Comparison of ENCODE assay signal across 8 mouse cellular contexts in genomic region chr14:62879497-62879896, GRCm38 (mm10). TPM values are rescaled to one million over a fixed set of nuclear protein-coding genes. Genes with fewer than 3 reads are reported as not detected.
DNase-seq lines count a peak whose midpoint lies in the region; ATAC-seq and TF ChIP-seq lines count a peak whose summit lies in the region.

No protein-coding gene starts in this region.

- no peak overlapping the region; the same call in 1 of the 2 replicates for H3K4me2 ChIP-seq in heart, embryonic 13.5 days
- H3K4me2 ChIP-seq in kidney, embryonic 16.5 days (replicated peaks; ENCODE audit: low read depth, low read length): no peak overlapping the region
- peak overlapping the region; percentile 94 for H3K4me2 ChIP-seq in myocyte (ENCODE audit: low read depth)

- 18% methylated on average over 5 of the region's 5 CpGs for WGBS in heart, embryonic 13.5 days
- 20% methylated on average over 5 of the region's 5 CpGs for WGBS in kidney, embryonic 16.5 days
- 12% methylated on average over 5 of the region's 5 CpGs for WGBS in liver, adult 2 months

- H3ac ChIP-seq in C2C12 (ENCODE audit: control insufficient read depth, insufficient read length, low read depth) (no peak overlapping the region), myocyte (ENCODE audit: control insufficient read depth, insufficient read length) (no peak overlapping the region)

- H3K4me3 ChIP-seq in C2C12 (ENCODE audit: insufficient read depth, poor library complexity, severe bottlenecking): no peak overlapping the region
- H3K4me3 ChIP-seq in brown adipose tissue, adult 24 weeks (ENCODE audit: insufficient read depth, low read depth, low read length): no peak overlapping the region
- H3K4me3 ChIP-seq in heart, embryonic 13.5 days: no peak overlapping the region
- no peak overlapping the region for H3K4me3 ChIP-seq in kidney, embryonic 16.5 days (ENCODE audit: low read length)
- no peak overlapping the region for H3K4me3 ChIP-seq in liver, adult 2 months (ENCODE audit: insufficient read depth, low read depth, low read length)
- H3K4me3 ChIP-seq in myocyte: no peak overlapping the region

- peaks cover 38% of the 10 kb centered on the region for H3K79me2 ChIP-seq in C2C12 (ENCODE audit: control insufficient read depth, insufficient read depth)
- H3K79me2 ChIP-seq in liver, adult 2 months (ENCODE audit: control insufficient read depth, insufficient read depth, low read length): peaks cover 17% of the 10 kb centered on the region
- H3K79me2 ChIP-seq in myocyte (ENCODE audit: control insufficient read depth, insufficient read depth): peaks cover 27% of the 10 kb centered on the region

- H3K4me1 ChIP-seq in brown adipose tissue, adult 24 weeks (ENCODE audit: control insufficient read depth, insufficient read depth, insufficient read length, low read length): peaks cover 32% of the 10 kb centered on the region
- peaks cover 59% of the 10 kb centered on the region for H3K4me1 ChIP-seq in heart, embryonic 13.5 days
- peaks cover 24% of the 10 kb centered on the region for H3K4me1 ChIP-seq in kidney, embryonic 16.5 days (ENCODE audit: insufficient read depth, low read length)
- H3K4me1 ChIP-seq in liver, adult 2 months (ENCODE audit: control insufficient read depth, insufficient read depth, low read length): peaks cover 25% of the 10 kb centered on the region

- H3K36me3 ChIP-seq in C2C12 (ENCODE audit: control insufficient read depth, insufficient read depth): no peaks in the 10 kb centered on the region
- no peaks in the 10 kb centered on the region for H3K36me3 ChIP-seq in heart, embryonic 13.5 days
- H3K36me3 ChIP-seq in kidney, embryonic 16.5 days (ENCODE audit: insufficient read depth, low read length): no peaks in the 10 kb centered on the region
- H3K36me3 ChIP-seq in liver, adult 2 months (ENCODE audit: control insufficient read depth, insufficient read depth, low read length): no peaks in the 10 kb centered on the region
- H3K36me3 ChIP-seq in myocyte (ENCODE audit: control insufficient read depth, insufficient read depth): no peaks in the 10 kb centered on the region

- peaks cover 5% of the 10 kb centered on the region for H3K79me3 ChIP-seq in C2C12 (ENCODE audit: low read depth)

- no peaks in the 10 kb centered on the region for H3K27me3 ChIP-seq in C2C12 (ENCODE audit: control insufficient read depth, insufficient read depth, insufficient read length)
- H3K27me3 ChIP-seq in heart, embryonic 13.5 days (replicated peaks): no peaks in the 10 kb centered on the region
- H3K27me3 ChIP-seq in kidney, embryonic 16.5 days (ENCODE audit: insufficient read depth, low read length): no peaks in the 10 kb centered on the region
- H3K27me3 ChIP-seq in liver, adult 2 months (ENCODE audit: control insufficient read depth, insufficient read depth, low read length): no peaks in the 10 kb centered on the region
- no peaks in the 10 kb centered on the region for H3K27me3 ChIP-seq in myocyte (ENCODE audit: control insufficient read depth, insufficient read depth, insufficient read length)

- peak; percentile 71 for DNase-seq in fibroblast of lung, adult 2 months (ENCODE audit: low read depth)
- peak; percentile 70 for DNase-seq in liver, adult 2 months (ENCODE audit: extremely low read depth, low read depth, low spot score)
- DNase-seq in spleen, postnatal 36 days (ENCODE audit: low spot score in 2 of 2): peak; percentile 58 to 63

- H3K9me3 ChIP-seq in heart, embryonic 13.5 days: no peaks in the 10 kb centered on the region
- H3K9me3 ChIP-seq in kidney, embryonic 16.5 days (ENCODE audit: low read length): 0 out of 2 replicates have a peak, but pooled peaks cover 2% of the 10 kb centered on the region

- ATAC-seq in heart, embryonic 13.5 days (ENCODE audit: extremely low read depth, insufficient number of reproducible peaks, low FRiP score, low TSS enrichment): no peak
- peak; percentile 75; the same call in 1 of the 2 replicates for ATAC-seq in kidney, embryonic 16.5 days (ENCODE audit: low FRiP score, low TSS enrichment)

- no peak for TF ChIP-seq POLR2A in liver, adult 2 months (IDR thresholded peaks at IDR 0.05; ENCODE audit: extremely low read depth, insufficient read depth, low read length)
- TF ChIP-seq POLR2A in myocyte (IDR thresholded peaks at IDR 0.05; ENCODE audit: insufficient read length, low read depth): no peak

- peak; percentile 45 for TF ChIP-seq CTCF in C2C12 (IDR thresholded peaks at IDR 0.05; ENCODE audit: control insufficient read depth, insufficient read depth, insufficient read length)
- peak; percentile 72 for TF ChIP-seq CTCF in liver, adult 2 months (IDR thresholded peaks at IDR 0.05; ENCODE audit: low read depth, low read length)

- peak overlapping the region; percentile 75 for H3K27ac ChIP-seq in brown adipose tissue, adult 24 weeks (replicated peaks; ENCODE audit: low read depth, low read length)
- peak overlapping the region; percentile 48; the same call in 1 of the 2 replicates for H3K27ac ChIP-seq in heart, embryonic 13.5 days (replicated peaks)
- H3K27ac ChIP-seq in kidney, embryonic 16.5 days (ENCODE audit: low read length): no peak overlapping the region
- no peak overlapping the region for H3K27ac ChIP-seq in liver, adult 2 months (replicated peaks; ENCODE audit: insufficient read depth, low read depth, low read length)

- H3K9ac ChIP-seq in heart, embryonic 13.5 days: no peak overlapping the region
- H3K9ac ChIP-seq in kidney, embryonic 16.5 days (replicated peaks; ENCODE audit: low read length): no peak overlapping the region
- H3K9ac ChIP-seq in liver, adult 2 months (ENCODE audit: low read depth, low read length): no peak overlapping the region

TF ChIP-seq in C2C12, 6 proteins besides CTCF, POLR2A, EP300 and RAD21:
- no peak for TF ChIP-seq MYOG (IDR thresholded peaks at IDR 0.05; ENCODE audit: control insufficient read depth, extremely low read depth, insufficient read length)
- TF ChIP-seq CEBPB (IDR thresholded peaks at IDR 0.05; ENCODE audit: low read depth): peak; percentile 2
- no peak for TF ChIP-seq USF1 (IDR thresholded peaks at IDR 0.05; ENCODE audit: low read depth)

TF ChIP-seq in myocyte, 11 proteins besides CTCF, POLR2A, EP300 and RAD21:
- no peak for TF ChIP-seq MYOG (IDR thresholded peaks at IDR 0.05; ENCODE audit: control insufficient read depth in 1 of 3, insufficient read depth in 1 of 3, insufficient read length in 2 of 3, low read depth in 2 of 3)
- no peak for TF ChIP-seq TCF12 (IDR thresholded peaks at IDR 0.05; ENCODE audit: insufficient read depth, poor library complexity, severe bottlenecking)
- TF ChIP-seq USF1 (IDR thresholded peaks at IDR 0.05; ENCODE audit: low read depth): no peak
- no peak for TF ChIP-seq E2F4 (IDR thresholded peaks at IDR 0.05; ENCODE audit: insufficient read depth)
- TF ChIP-seq MYOD1 (IDR thresholded peaks at IDR 0.05; ENCODE audit: control insufficient read depth in 1 of 3, insufficient read length in 2 of 3, low read depth in 2 of 3): no peak
- TF ChIP-seq POLR2AphosphoS2 (IDR thresholded peaks at IDR 0.05; ENCODE audit: insufficient read length, low read depth): no peak
- TF ChIP-seq SRF (IDR thresholded peaks at IDR 0.05; ENCODE audit: control insufficient read depth, insufficient read length, low read depth): no peak
- no peak for TF ChIP-seq TCF3 (IDR thresholded peaks at IDR 0.05; ENCODE audit: insufficient read length, low read depth)
- TF ChIP-seq MAX (IDR thresholded peaks at IDR 0.05; ENCODE audit: low read depth): no peak
- TF ChIP-seq REST (IDR thresholded peaks at IDR 0.05; ENCODE audit: insufficient read depth, insufficient read length): no peak
- TF ChIP-seq CEBPB (IDR thresholded peaks at IDR 0.05; ENCODE audit: insufficient read depth, poor library complexity, severe bottlenecking): no peak

RNA-seq across cellular contexts. Expression of gene Wdfy2, which starts 42.0 kb away (rescaled TPM):
- 4.8 TPM for polyA plus RNA-seq in C2C12 (2012; fragmentation: generic; extraction: Trizol)
- 8.7 and 9.6 TPM in 2 replicates for polyA plus RNA-seq in brown adipose tissue, adult 24 weeks (2012; ENCODE audit: insufficient read depth, insufficient read length, missing spikeins)
- polyA plus RNA-seq in heart, embryonic 13.5 days (2015; fragmentation: Nextera tagmentation; extraction: Ambion mirVana): 3.7 and 4.0 TPM in 2 replicates
- polyA plus RNA-seq in kidney, embryonic 16.5 days (2015; fragmentation: Nextera tagmentation; extraction: Ambion mirVana): 8.0 and 9.2 TPM in 2 replicates
- 10.7 and 11.5 TPM in 2 replicates for total RNA-seq in liver, adult 2 months (2014; rRNA removed)
- polyA plus RNA-seq in liver, adult 2 months (2012; rRNA removed): 4.8 and 6.1 TPM in 2 replicates
- polyA plus RNA-seq in myocyte (2012; fragmentation: generic; extraction: Trizol): 4.4 TPM

Comparison
In these comparisons a context has a peak if more than half of its experiments do, and no peak if none do; other contexts are left out.
1. H3K27ac ChIP-seq: peak in brown adipose tissue, adult 24 weeks (single experiment) and heart, embryonic 13.5 days (single experiment); none in kidney, embryonic 16.5 days (single experiment) and liver, adult 2 months (single experiment).
2. Peak in every context shown above with its lines, with median percentiles within 50 percentile points of each other: DNase-seq.